Mouse (Mus musculus): ENCODE results near the gene Ccnd3. TPM values are rescaled to one million over a fixed set of nuclear protein-coding genes. Genes with fewer than 3 reads are reported as not detected.

The Ccnd3 gene
- 546 and 555 TPM in 2 replicates for polyA plus RNA-seq (2016; fragmentation: Nextera tagmentation; extraction: Ambion mirVana)

GRCm38 (mm10) chr17:47504941-47505346, at the start of gene Ccnd3:
Gene Ccnd3 (plus strand): TSS chr17:47505051.
- Histone ChIP-seq H3K4me1 (peaks cover 83% of the 10 kb centered on the region), H3K9me3 (replicated peaks) (no peaks in the 10 kb centered on the region), H3K27ac (peak within 1 kb of the TSS; percentile 75), H3K36me3 (peaks cover 11% of the 10 kb centered on the region), H3K9ac (peak within 1 kb of the TSS; percentile 70), H3K4me2 (peak within 1 kb of the TSS; percentile 80), H3K4me3 (peak within 1 kb of the TSS; percentile 58), H3K27me3 (replicated peaks) (no peaks in the 10 kb centered on the region)
- WGBS (ENCODE audit: insufficient replicate concordance): under 1% methylated on average over 22 of the region's 22 CpGs
- ATAC-seq: peak; percentile 1; the same call in 1 of the 2 replicates

GRCm38 (mm10) chr17:47458310-47458709, 46.5 kb upstream of the Ccnd3 start:
- H3K9ac ChIP-seq: no peak overlapping the region
- no peak for ATAC-seq
- no peak overlapping the region for H3K4me3 ChIP-seq
- no peaks in the 10 kb centered on the region for H3K36me3 ChIP-seq
- H3K4me2 ChIP-seq: no peak overlapping the region
- H3K27ac ChIP-seq: no peak overlapping the region
- peaks cover 54% of the 10 kb centered on the region for H3K4me1 ChIP-seq
- H3K9me3 ChIP-seq (replicated peaks): no peaks in the 10 kb centered on the region
- WGBS (ENCODE audit: insufficient replicate concordance): 73% methylated on average over 13 of the region's 13 CpGs
- peaks cover 7% of the 10 kb centered on the region; the same call in 1 of the 2 replicates for H3K27me3 ChIP-seq (replicated peaks)

GRCm38 (mm10) chr17:47458936-47459335, 45.9 kb upstream of the Ccnd3 start:
- Histone ChIP-seq H3K4me1 (peaks cover 53% of the 10 kb centered on the region), H3K36me3 (no peaks in the 10 kb centered on the region), H3K27me3 (replicated peaks) (peaks cover 11% of the 10 kb centered on the region; the same call in 1 of the 2 replicates), H3K9ac (no peak overlapping the region), H3K4me2 (no peak overlapping the region), H3K4me3 (no peak overlapping the region), H3K27ac (no peak overlapping the region), H3K9me3 (replicated peaks) (no peaks in the 10 kb centered on the region)
- ATAC-seq: no peak
- WGBS (ENCODE audit: insufficient replicate concordance): 86% methylated on average over 2 of the region's 2 CpGs

- Histone ChIP-seq H3K27ac (no peak overlapping the region), H3K27me3 (replicated peaks) (peaks cover 16% of the 10 kb centered on the region; the same call in 1 of the 2 replicates), H3K9me3 (replicated peaks) (no peaks in the 10 kb centered on the region), H3K9ac (no peak overlapping the region), H3K4me2 (no peak overlapping the region), H3K4me3 (no peak overlapping the region), H3K36me3 (no peaks in the 10 kb centered on the region), H3K4me1 (peaks cover 53% of the 10 kb centered on the region)
- 34% methylated on average over 3 of the region's 3 CpGs for WGBS (ENCODE audit: insufficient replicate concordance)
- no peak for ATAC-seq
Observed at GRCm38 (mm10) chr17:47459341-47459919, 45.4 kb upstream of the Ccnd3 start.

GRCm38 (mm10) chr17:47461688-47462087, 43.2 kb upstream of the Ccnd3 start:
- H3K4me2 ChIP-seq: no peak overlapping the region
- no peaks in the 10 kb centered on the region for H3K36me3 ChIP-seq
- H3K9me3 ChIP-seq (replicated peaks): no peaks in the 10 kb centered on the region
- H3K27me3 ChIP-seq (replicated peaks): peaks cover 36% of the 10 kb centered on the region
- WGBS (ENCODE audit: insufficient replicate concordance): 36% methylated on average over 3 of the region's 3 CpGs
- H3K4me1 ChIP-seq: peaks cover 47% of the 10 kb centered on the region
- no peak overlapping the region for H3K27ac ChIP-seq
- no peak for ATAC-seq
- no peak overlapping the region for H3K9ac ChIP-seq
- H3K4me3 ChIP-seq: no peak overlapping the region

GRCm38 (mm10) chr17:47462209-47462608, 42.6 kb upstream of the Ccnd3 start:
- Histone ChIP-seq H3K36me3 (no peaks in the 10 kb centered on the region), H3K4me2 (no peak overlapping the region), H3K4me3 (no peak overlapping the region), H3K9ac (no peak overlapping the region), H3K27ac (no peak overlapping the region; the same call in 1 of the 2 replicates), H3K27me3 (replicated peaks) (peaks cover 41% of the 10 kb centered on the region), H3K4me1 (peaks cover 42% of the 10 kb centered on the region), H3K9me3 (replicated peaks) (no peaks in the 10 kb centered on the region)
- no peak for ATAC-seq
- WGBS (ENCODE audit: insufficient replicate concordance): 73% methylated on average over 7 of the region's 7 CpGs

- Histone ChIP-seq H3K4me2 (no peak overlapping the region), H3K4me1 (peaks cover 42% of the 10 kb centered on the region), H3K9me3 (replicated peaks) (no peaks in the 10 kb centered on the region), H3K9ac (no peak overlapping the region), H3K4me3 (no peak overlapping the region), H3K27me3 (replicated peaks) (peaks cover 48% of the 10 kb centered on the region), H3K36me3 (no peaks in the 10 kb centered on the region), H3K27ac (peak overlapping the region; percentile 39; the same call in 1 of the 2 replicates)
- 42% methylated on average over 9 of the region's 9 CpGs for WGBS (ENCODE audit: insufficient replicate concordance)
- ATAC-seq: peak; percentile 34; the same call in 1 of the 2 replicates
Observed at GRCm38 (mm10) chr17:47462728-47463388, 42.0 kb upstream of the Ccnd3 start.

GRCm38 (mm10) chr17:47464248-47464965, 40.4 kb upstream of the Ccnd3 start:
- peaks cover 43% of the 10 kb centered on the region for H3K4me1 ChIP-seq
- 58% methylated on average over 12 of the region's 12 CpGs for WGBS (ENCODE audit: insufficient replicate concordance)
- 0 out of 2 replicates have a peak, but pooled peaks have one; percentile 27 for ATAC-seq

GRCm38 (mm10) chr17:47465016-47465415, 39.8 kb upstream of the Ccnd3 start:
- Histone ChIP-seq H3K4me2 (no peak overlapping the region), H3K9me3 (replicated peaks) (no peaks in the 10 kb centered on the region), H3K4me1 (peaks cover 39% of the 10 kb centered on the region), H3K9ac (no peak overlapping the region), H3K36me3 (no peaks in the 10 kb centered on the region), H3K27ac (no peak overlapping the region), H3K27me3 (replicated peaks) (peaks cover 64% of the 10 kb centered on the region), H3K4me3 (no peak overlapping the region)
- 50% methylated on average over 11 of the region's 11 CpGs for WGBS (ENCODE audit: insufficient replicate concordance)
- no peak for ATAC-seq

More at GRCm38 (mm10) chr17:47464248-47464965, 40.4 kb upstream of the Ccnd3 start:
- H3K4me2 ChIP-seq: no peak overlapping the region
- H3K9me3 ChIP-seq (replicated peaks): no peaks in the 10 kb centered on the region
- no peaks in the 10 kb centered on the region for H3K36me3 ChIP-seq
- no peak overlapping the region for H3K9ac ChIP-seq
- H3K27me3 ChIP-seq (replicated peaks): peaks cover 63% of the 10 kb centered on the region
- peak overlapping the region; percentile 41; the same call in 1 of the 2 replicates for H3K27ac ChIP-seq
- H3K4me3 ChIP-seq: no peak overlapping the region

GRCm38 (mm10) chr17:47466284-47466683, 38.6 kb upstream of the Ccnd3 start:
- Histone ChIP-seq H3K36me3 (no peaks in the 10 kb centered on the region), H3K9me3 (replicated peaks) (no peaks in the 10 kb centered on the region), H3K4me2 (no peak overlapping the region), H3K27me3 (replicated peaks) (peaks cover 75% of the 10 kb centered on the region), H3K4me3 (no peak overlapping the region), H3K4me1 (peaks cover 39% of the 10 kb centered on the region), H3K27ac (no peak overlapping the region), H3K9ac (no peak overlapping the region)
- ATAC-seq: no peak
- 41% methylated on average over 9 of the region's 9 CpGs for WGBS (ENCODE audit: insufficient replicate concordance)

GRCm38 (mm10) chr17:47467659-47468058, 37.2 kb upstream of the Ccnd3 start:
- H3K4me1 ChIP-seq: peaks cover 25% of the 10 kb centered on the region
- H3K4me3 ChIP-seq: no peak overlapping the region
- WGBS (ENCODE audit: insufficient replicate concordance): 59% methylated on average over 11 of the region's 11 CpGs
- H3K27ac ChIP-seq: no peak overlapping the region
- peaks cover 78% of the 10 kb centered on the region for H3K27me3 ChIP-seq (replicated peaks)
- H3K9me3 ChIP-seq (replicated peaks): no peaks in the 10 kb centered on the region
- H3K9ac ChIP-seq: no peak overlapping the region
- peak overlapping the region; percentile 58 for H3K4me2 ChIP-seq
- H3K36me3 ChIP-seq: no peaks in the 10 kb centered on the region
- no peak for ATAC-seq

GRCm38 (mm10) chr17:47468063-47468462, 36.8 kb upstream of the Ccnd3 start:
- 30% methylated on average over 14 of the region's 14 CpGs for WGBS (ENCODE audit: insufficient replicate concordance)
- no peak overlapping the region for H3K9ac ChIP-seq
- H3K27ac ChIP-seq: no peak overlapping the region
- peak overlapping the region; percentile 30 for H3K4me3 ChIP-seq
- peaks cover 21% of the 10 kb centered on the region for H3K4me1 ChIP-seq
- no peaks in the 10 kb centered on the region for H3K36me3 ChIP-seq
- no peaks in the 10 kb centered on the region for H3K9me3 ChIP-seq (replicated peaks)
- peaks cover 82% of the 10 kb centered on the region for H3K27me3 ChIP-seq (replicated peaks)
- no peak for ATAC-seq
- H3K4me2 ChIP-seq: peak overlapping the region; percentile 58

All from liver, embryonic 12.5 days (tissue).